Mouse (Mus musculus) kidney, embryonic 14.5 days (tissue): ENCODE measurements around the gene Zfp128. TPM values are rescaled to one million over a fixed set of nuclear protein-coding genes. Genes with fewer than 3 reads are reported as not detected.
"Not testable (repeated sequence)": the region's sequence is repeated elsewhere in the genome, so short reads cannot be mapped to it uniquely, and the experiment has no call there.

Experiments
- ATAC-seq: fragments of 200-750 bp; cut with Nextera tagmentation; 2 replicates; pipeline ENCODE4 v1.8.0; 2017; ENCODE audit warnings: moderate number of reproducible peaks, mild to moderate bottlenecking, moderate TSS enrichment, moderate library complexity; ENCODE audit not compliant: low FRiP score, low TSS enrichment
- H3K27ac ChIP-seq: fragments of 300-500 bp; sonication (generic); 2 replicates; pipeline ENCODE4 v1.5.1; 2014; ENCODE audit warnings: low read depth, mild to moderate bottlenecking, low read length, moderate library complexity, mixed read lengths
- H3K27me3 ChIP-seq: fragments of 300-500 bp; sonication (generic); 2 replicates; pipeline ENCODE4 v1.6.1; 2014; ENCODE audit warnings: mild to moderate bottlenecking, low read length; ENCODE audit not compliant: control insufficient read depth, insufficient read depth
- H3K36me3 ChIP-seq: fragments of 300-500 bp; sonication (generic); 2 replicates; pipeline ENCODE4 v1.6.1; 2014; ENCODE audit warnings: low read length, mixed read lengths; ENCODE audit not compliant: control insufficient read depth, insufficient read depth
- H3K4me1 ChIP-seq: fragments of 300-500 bp; sonication (generic); 2 replicates; pipeline ENCODE4 v1.6.1; 2014; ENCODE audit warnings: low read length, mixed read lengths; ENCODE audit not compliant: control insufficient read depth, insufficient read depth
- H3K4me2 ChIP-seq: fragments of 300-500 bp; sonication (generic); replicated peaks from 2 replicates; pipeline ENCODE4 v1.6.1; 2014; ENCODE audit warnings: low read depth, mild to moderate bottlenecking, low read length
- H3K4me3 ChIP-seq: fragments of 300-500 bp; sonication (generic); 2 replicates; pipeline ENCODE4 v1.5.1; 2014; ENCODE audit warnings: mild to moderate bottlenecking, low read length
- H3K9ac ChIP-seq: fragments of 300-500 bp; sonication (generic); 2 replicates; pipeline ENCODE4 v1.6.1; 2014; ENCODE audit warnings: low read depth, mild to moderate bottlenecking, low read length, moderate library complexity
- H3K9me3 ChIP-seq: fragments of 300-500 bp; sonication (generic); 2 replicates; pipeline ENCODE4 v1.6.1; 2016; ENCODE audit warnings: low read length; ENCODE audit not compliant: control insufficient read depth
- WGBS: fragments of 180-500 bp; shearing (Covaris S2); extraction: QIAGEN DNeasy Blood & Tissue Kit; methylation state at CpG from one replicate; pipeline ENCODE4 v1.1.7; 2014; 5-methylcytosine and 5-hydroxymethylcytosine counted together
- polyA plus RNA-seq: library from polyadenylated mRNA; unstranded; fragments of >200 nt; fragmentation: Nextera tagmentation; extraction: Ambion mirVana; gene quantifications from 2 replicates; pipeline ENCODE4 v1.2.1, GENCODE M21; 2014

Gene Zfp128
- polyA plus RNA-seq = 4.0 and 4.5 TPM in 2 replicates

- H3K9ac ChIP-seq = peak within 1 kb of the TSS; percentile 62
- peaks cover 6% of the 10 kb centered on the region; the same call in 1 of the 2 replicates for H3K4me1 ChIP-seq
- no peaks in the 10 kb centered on the region for H3K27me3 ChIP-seq
- 1% methylated on average over 35 of the region's 35 CpGs for WGBS
- H3K36me3 ChIP-seq = peaks cover 15% of the 10 kb centered on the region
- peak within 1 kb of the TSS; percentile 63 for H3K4me2 ChIP-seq
- H3K9me3 ChIP-seq = no peaks in the 10 kb centered on the region
- no peak within 1 kb of the TSS for H3K27ac ChIP-seq
- peak; percentile 100 for ATAC-seq
- peak within 1 kb of the TSS; percentile 63 for H3K4me3 ChIP-seq
Observed at GRCm38 (mm10) chr7:12880911-12881660, at the start of gene Zfp128. Gene Zfp128 (plus strand): TSS chr7:12881177.

- peaks cover 32% of the 10 kb centered on the region for H3K36me3 ChIP-seq
- peak within 1 kb of the TSS; percentile 56 for H3K9ac ChIP-seq
- 3% methylated on average over 47 of the region's 47 CpGs for WGBS
- H3K9me3 ChIP-seq = peaks cover 31% of the 10 kb centered on the region
- peak within 1 kb of the TSS; percentile 48 for H3K4me2 ChIP-seq
- peak within 1 kb of the TSS; percentile 57 for H3K4me3 ChIP-seq
- ATAC-seq = peak; percentile 98
- H3K27ac ChIP-seq = 0 out of 2 replicates have a peak within 1 kb of the TSS, but pooled peaks have one; percentile 17
- no peaks in the 10 kb centered on the region for H3K27me3 ChIP-seq
- H3K4me1 ChIP-seq = no peaks in the 10 kb centered on the region
Observed at GRCm38 (mm10) chr7:12834162-12835120, 46.5 kb upstream of the Zfp128 start, which contains the start of gene Zfp110. Gene Zfp110 (plus strand): TSS chr7:12834761.

- Histone ChIP-seq H3K36me3 (peaks cover 38% of the 10 kb centered on the region), H3K4me3 (peak overlapping the region; percentile 57), H3K9me3 (peaks cover 38% of the 10 kb centered on the region), H3K27ac (no peak overlapping the region), H3K27me3 (no peaks in the 10 kb centered on the region), H3K4me2 (peak overlapping the region; percentile 48), H3K4me1 (no peaks in the 10 kb centered on the region), H3K9ac (peak overlapping the region; percentile 56)
- WGBS = 38% methylated on average over 13 of the region's 13 CpGs
- peak; percentile 35 for ATAC-seq
Observed at GRCm38 (mm10) chr7:12835193-12835671, 45.7 kb upstream of the Zfp128 start.

GRCm38 (mm10) chr7:12835779-12836178 is 45.2 kb upstream of the Zfp128 start:
- no peaks in the 10 kb centered on the region for H3K4me1 ChIP-seq
- H3K9me3 ChIP-seq = peaks cover 43% of the 10 kb centered on the region
- H3K27me3 ChIP-seq = no peaks in the 10 kb centered on the region
- 95% methylated on average over 4 of the region's 4 CpGs for WGBS
- H3K4me3 ChIP-seq = peak overlapping the region; percentile 57
- H3K27ac ChIP-seq = no peak overlapping the region
- H3K36me3 ChIP-seq = peaks cover 43% of the 10 kb centered on the region
- no peak overlapping the region for H3K9ac ChIP-seq
- peak overlapping the region; percentile 48 for H3K4me2 ChIP-seq
- no peak for ATAC-seq

GRCm38 (mm10) chr7:12874301-12874700 is 6.7 kb upstream of the Zfp128 start:
- Histone ChIP-seq H3K27me3 (no peaks in the 10 kb centered on the region), H3K4me2 (no peak overlapping the region), H3K4me1 (no peaks in the 10 kb centered on the region), H3K36me3 (no peaks in the 10 kb centered on the region), H3K9me3 (peaks cover 3% of the 10 kb centered on the region; the same call in 1 of the 2 replicates), H3K27ac (no peak overlapping the region), H3K4me3 (no peak overlapping the region), H3K9ac (no peak overlapping the region)
- ATAC-seq = no peak
- 21% methylated on average over 3 of the region's 3 CpGs for WGBS

- no peaks in the 10 kb centered on the region for H3K27me3 ChIP-seq
- H3K9ac ChIP-seq = no peak overlapping the region
- peaks cover 7% of the 10 kb centered on the region; the same call in 1 of the 2 replicates for H3K36me3 ChIP-seq
- no peak overlapping the region for H3K27ac ChIP-seq
- H3K4me2 ChIP-seq = no peak overlapping the region
- H3K4me1 ChIP-seq = peaks cover 6% of the 10 kb centered on the region; the same call in 1 of the 2 replicates
- no peak overlapping the region for H3K4me3 ChIP-seq
- ATAC-seq = no peak
- H3K9me3 ChIP-seq = no peaks in the 10 kb centered on the region
Observed at GRCm38 (mm10) chr7:12880036-12880435, 941 bp upstream of the Zfp128 start.

GRCm38 (mm10) chr7:12880497-12880896 is 480 bp upstream of the Zfp128 start:
- Histone ChIP-seq H3K4me2 (peak overlapping the region; percentile 21), H3K9ac (0 out of 2 replicates have a peak overlapping the region, but pooled peaks have one; percentile 62), H3K4me3 (peak overlapping the region; percentile 63)
- H3K27ac ChIP-seq, H3K9me3 ChIP-seq, H3K36me3 ChIP-seq, H3K4me1 ChIP-seq, H3K27me3 ChIP-seq: not testable (repeated sequence)
- 47% methylated on average over 8 of the region's 8 CpGs for WGBS
- peak; percentile 8; the same call in 1 of the 2 replicates for ATAC-seq

GRCm38 (mm10) chr7:12886563-12887266 is 5.7 kb downstream of the Zfp128 start:
- no peak overlapping the region for H3K9ac ChIP-seq
- H3K4me2 ChIP-seq = no peak overlapping the region
- H3K27me3 ChIP-seq = no peaks in the 10 kb centered on the region
- H3K36me3 ChIP-seq = peaks cover 58% of the 10 kb centered on the region
- no peak overlapping the region for H3K4me3 ChIP-seq
- no peak for ATAC-seq
- H3K9me3 ChIP-seq = no peaks in the 10 kb centered on the region
- no peak overlapping the region for H3K27ac ChIP-seq
- H3K4me1 ChIP-seq = peaks cover 5% of the 10 kb centered on the region; the same call in 1 of the 2 replicates
- WGBS = 91% methylated on average over 12 of the region's 12 CpGs
